Mouse (Mus musculus): ENCODE measurements around the gene Fbxl16.

Fbxl16 gene

DNA sequence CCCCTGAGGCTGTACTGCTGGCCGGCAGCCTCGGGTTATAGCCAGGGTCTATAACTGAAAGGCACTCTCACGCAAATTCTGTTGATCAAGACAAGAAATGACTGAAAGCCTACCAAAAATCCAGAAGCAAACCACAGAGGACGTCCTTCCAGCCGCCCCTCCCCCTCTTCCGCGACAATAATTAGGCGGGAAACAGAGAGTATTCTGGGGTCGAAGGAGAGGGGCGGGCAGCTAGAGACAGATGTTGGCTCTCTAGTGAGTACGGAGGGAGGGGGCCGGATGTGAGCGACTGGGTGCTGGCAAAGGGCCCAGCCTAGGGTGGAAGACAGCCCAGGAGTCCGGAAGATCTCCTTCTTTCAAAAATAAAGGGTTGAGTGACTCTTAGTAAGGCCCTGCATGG is 16.3 kb upstream of the Fbxl16 start, which contains the start of gene Fam173a:
TSS of gene Fam173a (minus strand) at position 287 of the 400 bp plus-strand sequence.
- in situ Hi-C loops (cut with MboI; ENCODE audit: low pct_unique_long_range_greater_than_20kb in 1 of 2, low sequenced_read_pairs in 2 of 2, unreplicated experiment in 1 of 2), result loop anchor here (10.0 kb wide), 2 partner anchors 58 to 318 kb away; partner anchors contain the start of gene Mslnl (in 1 of the 2)

DNA sequence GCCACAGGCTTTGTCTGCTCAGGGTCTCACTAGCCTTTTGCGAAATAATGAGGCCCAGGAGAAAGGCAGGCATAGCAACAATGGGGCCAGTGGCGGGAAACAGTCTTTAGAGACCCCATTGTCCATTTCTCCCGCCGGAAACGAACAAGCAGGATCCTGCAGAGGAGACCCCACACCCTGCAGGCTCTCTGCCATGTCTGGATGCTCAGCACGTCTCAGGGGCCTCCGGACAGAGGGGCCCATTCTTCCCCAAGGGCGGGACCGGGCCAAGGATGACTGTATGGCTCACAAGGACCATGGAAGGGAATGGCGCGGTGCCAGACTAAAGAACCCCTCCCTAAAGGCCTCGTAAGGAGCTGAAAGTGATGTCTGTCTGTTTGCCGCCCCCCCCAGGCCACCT is 14.7 kb upstream of the Fbxl16 start:
- in situ Hi-C loops (cut with MboI; ENCODE audit: low pct_unique_long_range_greater_than_20kb in 1 of 2, low sequenced_read_pairs in 2 of 2, unreplicated experiment in 1 of 2), result loop anchor here (10.0 kb wide), 2 partner anchors 59 to 319 kb away; partner anchors contain the start of gene Mslnl (in 1 of the 2)

DNA sequence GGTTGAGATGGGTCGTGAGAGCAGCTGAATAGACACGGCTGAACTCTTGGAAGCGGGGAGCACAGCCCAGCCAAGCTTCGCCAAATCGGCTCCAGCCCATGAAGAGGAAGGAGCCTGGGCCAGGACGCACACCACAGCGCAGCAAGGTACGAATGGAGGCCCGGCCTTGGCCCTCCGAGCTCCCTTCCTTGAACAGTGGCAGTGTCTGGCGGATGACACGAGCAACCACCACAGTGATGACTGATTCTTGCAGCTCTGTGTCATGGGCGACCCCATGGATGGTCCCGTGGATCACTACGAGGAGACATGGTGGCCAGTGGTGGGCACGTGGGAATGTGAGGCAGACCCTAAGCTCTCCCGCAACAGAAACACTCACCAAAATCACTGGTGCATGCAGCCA is 13.9 kb upstream of the Fbxl16 start:
- in situ Hi-C loops (cut with MboI; ENCODE audit: low pct_unique_long_range_greater_than_20kb in 1 of 2, low sequenced_read_pairs in 2 of 2, unreplicated experiment in 1 of 2), result loop anchor here (10.0 kb wide), 2 partner anchors 60 to 320 kb away; partner anchors contain the start of gene Mslnl (in 1 of the 2)

DNA sequence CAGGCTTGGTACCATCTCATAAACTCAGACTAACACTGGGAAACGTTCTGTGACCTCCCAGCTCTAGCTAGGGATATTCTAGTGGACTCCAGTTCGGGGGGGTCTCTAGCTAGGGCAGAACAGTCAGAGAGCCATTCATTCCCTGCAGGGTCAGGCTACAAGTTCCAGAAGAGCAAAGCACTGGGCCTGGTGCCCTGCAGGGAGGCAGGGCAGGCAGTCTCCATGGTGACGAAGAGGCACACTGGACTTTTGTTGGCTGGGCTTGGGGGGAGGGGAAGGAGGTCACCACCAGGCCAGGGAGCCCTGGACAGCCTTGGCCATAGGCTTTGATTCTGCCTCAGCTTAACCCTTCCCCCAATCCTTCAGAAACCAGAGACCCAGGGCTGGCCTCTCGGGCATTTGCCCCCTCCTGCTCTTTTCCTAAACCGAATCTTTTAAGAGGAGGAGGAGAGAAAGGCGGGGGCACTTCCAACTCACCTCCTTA is 13.2 kb upstream of the Fbxl16 start, which contains the start of gene AC134908.4:
TSS of gene AC134908.4 (minus strand) at position 51 of the 484 bp plus-strand sequence.
- in situ Hi-C loops (cut with MboI; ENCODE audit: low pct_unique_long_range_greater_than_20kb in 1 of 2, low sequenced_read_pairs in 2 of 2, unreplicated experiment in 1 of 2), result loop anchor here (10.0 kb wide), 2 partner anchors 61 to 321 kb away; partner anchors contain the start of gene Mslnl (in 1 of the 2)

DNA sequence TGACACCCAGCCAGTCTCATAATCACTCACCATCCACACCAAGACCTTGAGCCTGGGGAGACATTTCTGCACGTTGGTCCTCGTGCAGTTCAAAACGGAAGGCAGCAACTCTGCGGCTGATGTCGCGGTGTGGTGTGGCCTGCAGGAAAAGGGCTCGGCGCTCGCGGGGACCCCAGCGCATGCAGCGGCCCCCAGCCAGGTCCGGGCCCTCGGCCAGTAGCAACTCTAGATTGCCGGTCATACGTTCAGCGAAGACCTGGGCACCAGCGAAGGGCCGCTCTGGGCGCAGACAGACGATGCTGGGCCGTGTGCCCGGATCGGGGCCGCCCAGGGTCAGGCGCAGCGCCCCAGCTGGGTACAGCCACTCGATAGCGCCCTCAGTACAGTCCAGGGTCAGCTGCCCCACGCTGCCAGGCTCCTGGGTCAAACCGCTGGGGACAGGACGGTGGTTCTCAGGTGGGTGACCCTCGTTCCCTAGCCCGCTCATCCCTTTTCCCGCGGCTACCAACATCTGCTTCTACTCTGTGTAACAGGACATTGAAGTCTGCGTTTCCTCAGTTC is 12.6 kb upstream of the Fbxl16 start:
- in situ Hi-C loops (cut with MboI; ENCODE audit: low pct_unique_long_range_greater_than_20kb in 1 of 2, low sequenced_read_pairs in 2 of 2, unreplicated experiment in 1 of 2), result loop anchor here (10.0 kb wide), 2 partner anchors 61 to 321 kb away; partner anchors contain the start of gene Mslnl (in 1 of the 2)

DNA sequence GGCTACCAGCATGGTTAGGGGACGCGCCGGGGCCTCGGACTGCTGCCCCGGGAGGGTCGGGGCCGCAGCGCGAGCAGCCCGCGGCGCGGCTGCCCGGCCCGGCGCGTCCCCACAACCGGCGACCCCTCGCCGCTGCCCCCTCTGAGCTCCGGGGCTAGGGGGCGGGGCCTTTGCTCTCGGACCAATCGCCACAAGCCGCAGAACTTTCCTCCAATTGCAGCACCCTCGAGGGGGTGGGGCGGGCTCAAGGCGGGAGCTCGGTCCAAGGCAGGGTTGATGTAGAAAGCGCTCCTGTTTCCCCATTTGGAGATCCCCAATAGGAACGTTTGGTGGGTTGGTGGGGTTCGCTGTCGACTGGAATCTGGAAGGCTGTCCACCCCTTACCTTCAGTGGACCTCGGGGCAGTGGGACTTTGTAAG is 11.9 kb upstream of the Fbxl16 start, which contains the start of gene Metrn:
TSS of gene Metrn (minus strand) at position 186 of the 419 bp plus-strand sequence.
- in situ Hi-C loops (cut with MboI; ENCODE audit: low pct_unique_long_range_greater_than_20kb in 1 of 2, low sequenced_read_pairs in 2 of 2, unreplicated experiment in 1 of 2), result loop anchor here (10.0 kb wide), 2 partner anchors 62 to 322 kb away; partner anchors contain the start of gene Mslnl (in 1 of the 2)

DNA sequence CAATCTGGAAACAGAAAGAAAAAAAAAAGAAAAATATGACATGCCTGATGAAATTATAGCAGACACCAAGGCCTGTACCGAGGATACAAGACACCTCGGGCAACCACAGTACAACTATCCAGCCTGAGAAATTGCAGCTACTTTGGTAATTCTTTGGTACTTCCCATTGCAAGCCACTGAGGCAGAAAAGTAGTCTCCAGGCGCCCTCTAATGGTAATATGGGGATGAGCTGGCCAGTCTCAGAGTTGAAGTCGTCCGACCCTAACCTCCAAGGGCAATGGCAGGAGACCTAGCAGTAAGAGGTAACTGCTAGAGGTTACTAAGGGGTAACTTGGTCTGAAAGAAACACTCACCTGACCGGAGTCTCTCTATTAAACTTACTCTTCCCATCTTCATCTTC is 7.9 kb upstream of the Fbxl16 start:
- in situ Hi-C loops (cut with MboI; ENCODE audit: low pct_unique_long_range_greater_than_20kb in 1 of 2, low sequenced_read_pairs in 2 of 2, unreplicated experiment in 1 of 2), result loop anchor here in 1 of 2 experiments (10.0 kb wide), 1 partner anchor 96 kb away; no protein-coding TSS in a partner anchor

DNA sequence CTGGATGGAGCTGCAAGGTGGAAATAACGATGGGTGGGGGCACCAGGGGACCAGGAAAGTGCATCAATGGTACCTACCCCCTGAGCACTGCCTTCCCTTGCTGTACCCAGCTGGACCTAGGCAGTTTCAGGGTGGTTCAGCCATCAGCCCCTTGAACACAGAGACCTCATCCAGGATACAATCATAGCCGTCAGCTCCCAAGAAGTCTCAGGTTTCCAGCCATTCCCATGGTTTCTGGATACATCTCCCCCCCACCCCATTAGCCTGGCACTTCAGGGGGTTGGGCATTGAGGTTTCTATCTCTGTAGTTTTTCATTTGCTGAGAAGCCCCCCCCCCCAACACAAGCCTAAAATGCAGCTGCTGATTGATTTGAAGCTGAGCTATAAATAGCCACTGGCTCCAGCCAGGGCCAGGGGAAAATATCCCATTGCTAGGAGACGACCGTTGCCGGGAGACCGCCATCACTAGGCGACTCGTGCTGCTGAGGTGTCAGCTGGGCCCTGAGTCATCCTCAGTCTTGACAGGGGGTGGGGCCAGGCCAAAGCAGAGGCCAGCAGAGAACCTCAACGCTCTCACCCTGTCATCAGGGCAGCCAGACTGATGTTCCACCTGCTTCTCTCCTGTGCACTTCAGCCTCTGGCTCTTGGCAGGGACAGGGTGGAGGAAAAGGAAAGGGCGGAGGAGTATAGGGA is 5.9 kb upstream of the Fbxl16 start:
- in situ Hi-C loops (cut with MboI; ENCODE audit: low pct_unique_long_range_greater_than_20kb in 1 of 2, low sequenced_read_pairs in 2 of 2, unreplicated experiment in 1 of 2), result loop anchor here in 1 of 2 experiments (10.0 kb wide), 1 partner anchor 98 kb away; no protein-coding TSS in a partner anchor

DNA sequence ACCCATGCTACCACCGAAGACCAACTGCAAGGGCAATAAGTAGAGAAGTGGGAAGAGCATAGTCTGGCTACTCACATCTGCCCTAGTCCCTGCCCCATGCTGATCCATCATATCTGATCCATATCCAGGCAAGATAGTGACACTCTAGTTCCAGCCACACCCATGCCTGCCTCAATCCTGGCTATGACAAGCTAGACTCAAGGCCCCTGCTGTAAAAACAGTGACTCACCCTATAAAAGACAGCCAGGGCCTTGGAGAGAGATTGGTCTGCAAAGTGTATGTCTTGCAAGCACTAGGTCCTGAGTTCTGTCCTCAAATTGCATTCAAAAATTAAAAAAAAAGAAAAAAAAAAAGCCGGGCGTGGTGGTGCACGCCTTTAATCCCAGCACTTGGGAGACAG is 2.4 kb upstream of the Fbxl16 start:
- in situ Hi-C loops (cut with MboI; ENCODE audit: low pct_unique_long_range_greater_than_20kb in 1 of 2, low sequenced_read_pairs in 2 of 2, unreplicated experiment in 1 of 2), result loop anchor here in 1 of 2 experiments (10.0 kb wide), 1 partner anchor 102 kb away; no protein-coding TSS in a partner anchor

DNA sequence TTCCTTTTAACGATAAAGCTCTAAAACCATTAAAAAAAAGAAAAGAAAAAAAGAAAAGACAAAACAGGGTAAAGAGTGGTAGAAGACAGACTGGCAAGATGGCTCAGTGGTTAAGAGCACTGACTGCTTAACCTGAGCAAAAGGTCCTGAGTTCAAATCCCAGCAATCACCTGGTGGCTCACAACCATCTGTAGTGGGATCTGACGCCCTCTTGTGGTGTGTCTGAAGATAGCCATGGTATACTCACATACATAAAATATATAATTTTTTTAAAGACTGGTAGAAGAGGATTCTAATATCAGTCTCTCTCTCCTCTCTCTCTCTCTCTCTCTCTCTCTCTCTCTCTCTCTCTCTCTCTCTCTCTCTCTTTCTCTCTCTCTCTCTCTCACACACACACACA is 1.4 kb upstream of the Fbxl16 start:
- in situ Hi-C loops (cut with MboI; ENCODE audit: low pct_unique_long_range_greater_than_20kb in 1 of 2, low sequenced_read_pairs in 2 of 2, unreplicated experiment in 1 of 2), result loop anchor here in 1 of 2 experiments (10.0 kb wide), 1 partner anchor 103 kb away; no protein-coding TSS in a partner anchor

DNA sequence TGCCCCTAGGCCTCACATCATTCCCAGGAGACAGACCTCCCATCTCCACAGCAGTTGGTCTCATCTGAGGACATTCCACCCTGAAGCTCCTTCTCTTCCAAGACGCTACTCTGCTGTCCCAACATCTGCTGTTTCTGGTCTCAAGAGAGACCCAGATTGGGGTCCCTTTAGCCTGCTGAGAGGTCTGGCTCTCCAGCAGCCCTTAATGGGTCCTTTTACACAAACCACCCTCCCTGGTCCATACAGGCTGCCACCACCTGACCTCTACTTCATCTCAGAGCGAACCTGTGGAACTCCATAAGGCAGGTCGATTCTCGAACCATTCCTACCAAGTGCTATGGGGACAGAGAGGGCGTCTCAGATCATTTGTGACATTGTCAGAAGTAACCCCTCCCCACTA is 857 bp upstream of the Fbxl16 start:
- in situ Hi-C loops (cut with MboI; ENCODE audit: low pct_unique_long_range_greater_than_20kb in 1 of 2, low sequenced_read_pairs in 2 of 2, unreplicated experiment in 1 of 2), result loop anchor here in 1 of 2 experiments (10.0 kb wide), 1 partner anchor 103 kb away; no protein-coding TSS in a partner anchor

DNA sequence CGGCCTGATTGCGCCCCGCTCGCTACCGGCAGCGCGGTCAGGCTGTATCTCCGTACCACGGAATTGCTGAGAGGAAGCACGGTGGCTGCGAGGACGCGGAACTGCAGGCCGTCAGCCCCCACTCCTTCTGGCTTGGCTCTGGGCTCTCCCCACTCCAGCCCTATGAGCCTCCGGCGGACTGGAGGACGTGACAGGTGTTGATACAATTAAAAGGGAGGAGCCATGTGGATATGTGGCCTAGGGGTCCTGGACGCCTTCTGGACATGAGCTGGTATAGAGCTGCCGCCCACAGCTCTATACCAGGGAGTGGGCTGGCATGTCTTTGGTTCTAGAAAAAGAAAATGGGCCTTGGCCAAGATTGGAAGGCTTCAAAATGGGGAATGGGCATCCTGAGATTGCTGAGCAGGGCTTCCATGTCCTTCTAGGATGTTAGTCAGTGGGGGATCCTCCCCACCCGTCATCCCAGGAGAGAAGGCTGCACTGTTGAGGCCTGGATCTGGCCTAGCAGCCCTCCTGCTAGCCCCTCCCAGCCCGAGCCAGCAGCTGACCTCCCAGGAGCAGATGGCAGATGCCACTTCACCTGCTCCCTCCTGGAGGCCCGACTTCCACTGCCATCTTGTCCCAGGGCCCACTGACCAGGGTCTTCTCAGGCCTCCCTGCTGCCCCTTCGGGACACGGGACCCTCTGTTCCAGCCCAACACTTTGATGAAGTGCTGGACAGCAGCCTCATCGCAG is 888 bp downstream of the Fbxl16 start:
- in situ Hi-C loops (cut with MboI; ENCODE audit: low pct_unique_long_range_greater_than_20kb in 1 of 2, low sequenced_read_pairs in 2 of 2, unreplicated experiment in 1 of 2), result loop anchor here in 1 of 2 experiments (10.0 kb wide), 1 partner anchor 105 kb away; no protein-coding TSS in a partner anchor

DNA sequence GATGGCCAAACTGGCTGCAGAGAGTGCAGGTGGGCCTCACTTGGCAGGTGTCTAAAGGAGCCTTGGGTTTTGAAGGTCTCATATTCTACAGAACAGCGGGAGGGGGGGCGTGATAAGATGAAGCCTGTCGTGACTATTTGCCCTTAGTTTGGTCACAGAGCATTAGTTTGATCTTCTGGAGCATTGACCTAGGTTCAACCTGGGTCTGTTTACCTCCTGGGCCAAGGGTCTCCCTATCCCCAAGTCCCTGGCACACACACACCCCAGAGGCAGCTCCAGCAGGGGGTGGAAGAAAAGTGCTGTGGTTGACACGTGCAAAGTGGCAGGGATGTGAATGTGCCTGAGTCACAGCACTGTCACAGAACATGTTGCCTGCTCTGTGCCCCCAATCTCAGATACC is 2.0 kb downstream of the Fbxl16 start:
- in situ Hi-C loops (cut with MboI; ENCODE audit: low pct_unique_long_range_greater_than_20kb in 1 of 2, low sequenced_read_pairs in 2 of 2, unreplicated experiment in 1 of 2), result no loop called here

DNA sequence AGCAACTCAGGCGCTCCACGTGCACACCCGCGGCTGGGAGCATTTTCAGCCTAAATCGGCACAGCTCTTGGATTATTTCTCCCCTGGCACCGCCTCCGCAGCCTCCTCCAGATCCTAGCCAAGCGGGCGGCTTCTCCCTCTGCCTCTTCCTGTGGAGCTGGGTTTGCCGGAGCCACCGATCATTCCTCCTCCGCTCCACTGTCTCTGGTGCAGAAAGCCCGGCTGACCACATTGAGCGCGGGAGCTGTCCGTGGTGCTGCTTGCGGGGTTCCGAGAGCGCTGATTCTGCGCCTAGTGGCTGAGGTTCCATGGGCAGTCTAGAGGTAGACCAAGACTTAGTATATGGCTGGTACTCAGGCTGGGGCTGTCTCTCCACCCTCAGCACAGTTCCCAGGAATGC is 4.6 kb downstream of the Fbxl16 start:
- in situ Hi-C loops (cut with MboI; ENCODE audit: low pct_unique_long_range_greater_than_20kb in 1 of 2, low sequenced_read_pairs in 2 of 2, unreplicated experiment in 1 of 2), result no loop called here

DNA sequence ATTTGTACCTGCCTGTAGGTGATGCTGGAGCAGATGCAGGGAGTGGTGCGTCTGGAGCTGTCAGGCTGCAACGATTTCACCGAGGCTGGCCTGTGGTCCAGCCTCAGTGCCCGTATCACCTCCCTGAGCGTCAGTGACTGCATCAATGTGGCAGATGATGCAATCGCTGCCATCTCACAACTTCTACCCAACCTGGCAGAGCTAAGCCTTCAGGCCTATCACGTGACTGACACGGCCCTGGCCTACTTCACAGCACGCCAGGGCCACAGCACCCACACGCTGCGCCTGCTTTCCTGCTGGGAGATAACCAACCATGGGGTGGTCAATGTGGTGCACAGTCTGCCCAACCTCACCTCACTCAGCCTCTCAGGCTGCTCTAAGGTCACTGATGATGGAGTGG is 8.8 kb downstream of the Fbxl16 start:
- in situ Hi-C loops (cut with MboI; ENCODE audit: low pct_unique_long_range_greater_than_20kb in 1 of 2, low sequenced_read_pairs in 2 of 2, unreplicated experiment in 1 of 2), result no loop called here

DNA sequence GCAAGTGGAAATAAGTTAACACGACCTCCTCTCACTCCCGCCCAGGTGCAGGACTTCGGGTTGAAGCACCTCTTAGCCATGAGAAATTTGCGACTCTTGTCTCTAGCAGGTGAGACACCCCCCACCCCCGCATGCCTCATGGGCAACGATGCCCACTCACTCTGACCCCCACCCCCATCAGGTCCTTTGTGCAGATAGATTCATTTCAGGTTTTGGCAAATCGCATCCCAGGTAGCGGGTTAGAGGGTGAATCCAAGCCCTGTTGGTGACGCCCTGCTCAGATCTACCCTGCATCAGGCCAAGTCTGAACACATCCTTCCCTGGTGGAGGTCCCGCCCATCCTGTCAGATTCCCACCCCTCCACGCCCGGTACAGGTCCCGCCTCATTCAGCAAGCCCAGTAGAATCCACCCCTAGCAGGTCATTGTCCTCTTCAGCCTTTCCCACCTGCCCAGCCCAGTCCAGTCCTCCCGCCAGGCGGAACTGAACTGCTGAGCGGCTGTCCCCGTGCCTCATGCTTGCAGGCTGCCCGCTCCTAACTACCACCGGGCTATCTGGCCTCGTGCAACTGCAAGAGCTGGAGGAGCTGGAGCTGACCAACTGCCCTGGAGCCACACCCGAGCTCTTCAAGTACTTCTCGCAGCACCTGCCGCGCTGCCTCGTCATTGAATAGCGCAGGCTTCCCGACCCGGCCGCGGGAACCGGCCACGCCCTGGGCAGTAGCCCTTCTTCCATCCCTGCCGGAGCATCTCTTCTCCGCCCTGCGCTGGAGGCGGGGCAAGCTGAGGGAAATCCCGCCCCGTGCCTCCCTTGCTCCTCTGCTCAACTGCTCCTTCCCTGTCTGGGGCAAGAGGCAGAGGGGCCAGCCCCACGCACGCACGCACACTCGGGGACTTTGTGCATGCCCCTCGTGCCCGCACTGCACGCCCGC is 10.2 kb downstream of the Fbxl16 start:
- in situ Hi-C loops (cut with MboI; ENCODE audit: low pct_unique_long_range_greater_than_20kb in 1 of 2, low sequenced_read_pairs in 2 of 2, unreplicated experiment in 1 of 2), result no loop called here

DNA sequence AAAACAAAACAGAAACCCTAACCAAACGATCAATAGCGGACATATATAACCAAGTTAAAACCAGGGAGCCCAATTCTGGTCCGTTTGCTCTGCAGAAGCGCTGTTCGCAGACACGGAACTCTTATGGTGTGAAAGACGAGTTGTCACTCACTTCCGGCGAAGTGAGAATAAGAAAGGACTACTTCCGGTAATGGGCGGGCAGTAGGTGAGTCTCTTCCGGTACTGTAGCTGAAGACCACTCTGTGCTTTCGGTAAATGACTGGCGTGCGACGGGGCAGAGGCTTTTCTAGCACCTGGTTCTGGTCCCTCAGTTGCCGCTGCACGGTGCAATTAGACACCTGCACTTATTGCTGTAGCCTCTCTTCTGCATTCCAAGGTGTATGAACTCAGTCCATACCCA is 14.6 kb downstream of the Fbxl16 start, which contains the start of gene Wdr24:
TSS of gene Wdr24 (plus strand) at position 176 of the 400 bp plus-strand sequence.
- in situ Hi-C loops (cut with MboI; ENCODE audit: low pct_unique_long_range_greater_than_20kb in 1 of 2, low sequenced_read_pairs in 2 of 2, unreplicated experiment in 1 of 2), result no loop called here

Data from mouse embryonic stem cell (cell line).